Mouse (Mus musculus) cerebellum, postnatal 10 days (tissue): Measurements from ENCODE around the gene Ssmem1.
A peak's percentile ranks its signal among the peaks of the same experiment; 100 is the strongest.

ENCODE experiments used
- DNase-seq, 2 experiments: peaks; one replicate each; pipeline ENCODE4 v3.0.0; 2021; ENCODE audit warnings: mixed read lengths in 2 of 2

Gene Ssmem1

DNA sequence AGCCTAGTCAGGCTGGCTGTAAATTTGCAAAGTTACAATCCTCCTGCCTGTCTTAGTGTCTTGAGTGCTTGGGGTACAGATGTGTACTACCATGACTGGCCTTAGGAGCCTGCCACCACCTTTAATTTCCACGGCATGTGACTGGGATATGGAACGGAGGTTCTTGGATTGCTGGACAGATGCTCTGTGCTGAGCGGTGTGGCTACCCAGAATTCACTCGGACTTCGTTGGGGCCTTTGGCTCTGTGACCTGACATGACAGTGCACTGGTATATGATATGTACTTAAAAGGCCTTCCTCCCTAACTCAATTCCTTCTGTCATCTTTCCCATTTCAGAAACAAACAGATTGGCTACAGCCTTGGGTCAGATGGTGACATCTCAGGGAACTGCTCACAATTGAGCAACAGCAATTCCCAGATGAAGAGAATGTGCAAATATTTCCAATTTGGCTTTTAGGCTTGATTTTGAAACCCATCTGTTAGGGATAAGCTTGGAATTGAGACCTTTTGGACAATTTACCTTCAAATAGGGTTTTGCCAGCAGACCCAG lies 45.0 kb downstream of the Ssmem1 start:
- DNase-seq = peak in 1 of 2 experiments; percentile 49

DNA sequence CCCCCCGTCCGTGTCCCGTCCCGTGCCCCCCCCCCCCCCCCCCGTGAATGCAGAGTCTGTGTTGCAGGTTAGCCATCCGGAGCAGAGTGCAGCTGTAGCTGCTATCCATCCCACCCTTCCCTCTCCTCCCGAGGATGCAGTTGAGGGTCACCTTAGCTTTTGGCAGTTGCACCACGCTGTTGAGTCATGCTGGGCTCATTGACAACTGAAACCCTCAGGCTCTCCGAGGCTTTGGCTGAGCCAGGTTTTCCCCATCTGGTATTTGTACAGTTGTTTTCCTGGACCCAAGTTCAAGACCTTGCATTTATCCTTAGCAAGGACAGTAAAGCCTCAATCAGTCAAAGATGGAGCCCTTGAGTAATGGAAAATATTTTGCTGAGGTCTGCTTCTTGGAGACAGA lies 46.4 kb downstream of the Ssmem1 start:
- peak in 1 of 2 experiments; percentile 58 for DNase-seq

DNA sequence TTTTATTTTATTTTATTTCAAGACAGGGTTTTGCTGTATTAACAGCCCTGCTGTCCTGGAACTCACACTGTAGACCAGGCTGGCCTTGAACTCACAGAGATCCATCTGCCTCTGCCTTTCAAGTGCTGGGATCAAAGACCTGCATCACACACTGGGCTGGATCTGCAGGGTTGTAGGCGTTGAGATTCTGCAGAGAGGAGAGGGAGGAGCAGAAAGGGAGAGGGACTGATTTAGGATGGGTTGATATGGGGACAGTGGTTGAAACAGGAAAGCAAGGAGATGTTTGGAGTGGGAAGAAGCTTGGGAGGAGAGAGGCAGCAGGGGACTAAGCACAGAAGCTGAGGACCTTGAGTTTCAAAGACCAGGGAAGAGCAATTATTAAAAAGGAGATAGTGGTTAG lies 50.1 kb downstream of the Ssmem1 start:
- no peak for DNase-seq

DNA sequence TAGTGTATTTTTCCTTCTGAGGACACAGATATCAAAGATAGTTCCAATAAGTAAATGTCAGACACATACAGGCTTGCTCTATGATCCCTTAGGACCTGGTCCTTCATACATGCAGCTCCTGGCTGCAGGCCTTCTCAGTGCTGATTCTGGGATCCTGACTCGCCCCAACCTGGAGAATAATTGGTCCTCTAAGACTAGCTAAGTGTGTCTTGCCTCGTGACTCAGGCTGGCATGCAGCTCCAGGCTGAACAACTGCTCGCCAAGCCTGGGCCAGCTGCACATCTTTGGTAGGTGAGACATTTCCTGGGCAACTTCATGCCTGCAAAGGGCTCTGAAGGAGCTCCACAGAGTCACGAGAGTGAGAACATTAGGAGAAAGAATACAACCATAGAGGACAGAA lies 52.5 kb downstream of the Ssmem1 start:
- DNase-seq = no peak

DNA sequence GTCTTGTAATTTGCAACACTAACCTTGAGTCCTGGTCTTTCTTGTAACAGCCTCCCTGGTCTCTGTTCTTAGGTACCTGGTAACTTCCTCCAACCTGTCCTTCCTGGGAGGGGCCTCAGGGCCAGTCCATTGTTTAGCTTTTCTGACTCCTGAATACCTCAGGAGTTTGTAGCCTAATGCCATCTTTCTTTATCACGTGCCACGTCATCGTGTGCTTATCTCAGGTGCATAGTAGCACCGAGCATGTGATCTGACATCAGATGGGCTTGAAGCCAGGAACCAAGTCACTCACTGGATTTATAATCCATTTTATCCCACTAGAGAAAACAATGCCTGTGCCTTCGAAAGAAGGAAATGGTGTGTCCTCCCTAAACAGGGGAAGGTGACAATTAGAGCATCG lies 53.9 kb downstream of the Ssmem1 start:
- DNase-seq = no peak

DNA sequence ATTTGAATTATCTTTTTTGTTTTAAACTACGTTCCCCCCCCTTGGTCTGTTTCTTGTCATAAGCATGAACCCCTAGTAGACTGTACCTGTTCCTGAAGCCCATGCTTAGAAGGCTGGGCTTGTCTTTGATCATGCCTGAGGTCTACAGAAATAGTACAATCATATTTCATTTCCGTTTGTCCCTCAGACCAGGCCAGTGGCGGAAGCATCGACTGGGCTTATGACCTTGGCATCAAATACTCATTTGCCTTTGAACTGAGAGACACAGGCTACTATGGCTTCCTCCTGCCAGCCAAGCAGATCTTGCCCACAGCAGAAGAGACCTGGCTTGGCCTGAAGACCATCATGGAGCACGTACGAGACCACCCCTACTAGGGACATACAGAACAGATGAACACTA lies 54.4 kb downstream of the Ssmem1 start:
- no peak for DNase-seq

DNA sequence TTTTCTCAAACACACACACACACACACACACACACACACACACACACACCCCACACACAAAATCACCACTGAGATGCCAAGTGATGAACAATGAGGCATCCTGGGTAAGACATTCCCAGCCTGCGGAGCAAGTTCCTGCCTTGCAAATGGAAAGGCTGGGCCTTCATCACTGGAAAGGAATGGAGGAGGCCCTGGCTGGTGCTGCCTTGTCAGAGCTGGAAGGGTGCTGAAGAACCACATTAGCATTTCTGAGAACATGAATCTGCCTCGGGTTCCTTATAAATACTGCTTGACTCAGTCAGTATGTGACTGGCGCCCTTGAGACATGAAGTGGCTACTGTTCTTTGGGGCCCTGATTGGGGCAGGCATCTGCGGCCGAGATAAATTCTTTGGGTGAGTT lies 58.4 kb downstream of the Ssmem1 start, which contains the start of gene Cpa4:
Cpa4 (plus strand) TSS at position 301 of the 400 bp plus-strand sequence.
- no peak for DNase-seq

DNA sequence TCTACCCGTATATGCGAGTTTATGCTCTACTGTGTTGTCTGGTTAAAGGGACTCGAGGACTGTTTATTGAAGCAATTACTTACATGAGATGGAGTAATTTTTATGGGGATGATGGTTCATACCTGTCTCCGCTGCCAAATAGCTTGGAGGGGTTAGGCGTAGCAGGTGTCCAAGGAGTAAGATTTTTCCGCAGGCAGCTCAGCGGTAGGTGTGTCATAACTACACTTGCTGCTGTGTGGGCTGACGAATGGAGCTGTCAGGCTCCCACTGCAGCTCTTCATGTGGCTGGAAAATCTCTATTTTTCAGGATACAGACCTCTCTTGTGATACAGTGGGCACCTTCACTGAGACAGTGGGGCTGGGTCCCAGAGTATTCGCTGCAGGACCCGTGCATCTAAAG lies 59.7 kb downstream of the Ssmem1 start:
- DNase-seq = no peak
